Mouse (Mus musculus) lung, postnatal 0 days (tissue): ENCODE data around the gene Gpr1.
"Not testable (repeated sequence)": the region's sequence is repeated elsewhere in the genome, so short reads cannot be mapped to it uniquely, and the experiment has no call there.

Source experiments
- CTCF ChIP-seq: IDR thresholded peaks from 2 replicates; pipeline ENCODE4 v1.5.1; 2016; ENCODE audit warnings: antibody characterized with exemption, mild to moderate bottlenecking
- EP300 ChIP-seq: IDR thresholded peaks from 2 replicates; pipeline ENCODE4 v1.6.1; 2016; ENCODE audit warnings: antibody characterized with exemption, mild to moderate bottlenecking, control low read depth

DNA sequence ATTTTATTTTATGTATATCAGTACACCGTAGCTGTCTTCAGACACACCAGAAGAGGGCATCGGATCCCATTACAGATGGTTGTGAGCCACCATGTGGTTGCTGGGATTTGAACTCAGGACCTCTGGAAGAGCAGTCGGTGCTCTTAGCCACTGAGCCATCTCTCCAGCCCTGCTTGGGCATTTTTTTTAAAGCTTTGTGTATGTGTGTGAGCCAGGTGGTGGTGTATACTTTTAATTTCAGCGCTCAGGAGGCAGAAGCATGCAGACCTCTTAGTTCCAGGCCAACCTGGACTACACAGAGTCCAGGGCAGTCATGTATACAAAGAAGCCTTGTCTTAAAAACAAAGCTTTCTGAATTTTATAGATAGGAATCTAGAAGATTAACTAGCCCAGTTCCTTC lies 33.8 kb downstream of the Gpr1 start:
- 0 out of 2 replicates have a peak, but pooled peaks have one; percentile 2 for TF ChIP-seq CTCF
- not testable (repeated sequence) for TF ChIP-seq EP300
